Mouse (Mus musculus) olfactory bulb, adult 2 months (tissue): ENCODE data around the gene Nynrin. TPM values are rescaled to one million over a fixed set of nuclear protein-coding genes. Genes with fewer than 3 reads are reported as not detected.
A peak's percentile ranks its signal among the peaks of the same experiment; 100 is the strongest.

Experiments
- H3K27ac ChIP-seq: fragments of 200-500 bp; 2 replicates; pipeline ENCODE4 v1.5.1; 2012; ENCODE audit warnings: low read depth, low read length; ENCODE audit not compliant: insufficient read depth
- H3K4me1 ChIP-seq: fragments of 200-500 bp; 2 replicates; pipeline ENCODE4 v1.6.1; 2012; ENCODE audit warnings: low read length; ENCODE audit not compliant: control insufficient read depth, insufficient read depth
- H3K4me3 ChIP-seq: fragments of 200-500 bp; 2 replicates; pipeline ENCODE4 v1.5.1; 2012; ENCODE audit warnings: mild to moderate bottlenecking, low read depth, low read length, moderate library complexity; ENCODE audit not compliant: insufficient read depth
- CTCF ChIP-seq: fragments of 200-500 bp; IDR thresholded peaks from 2 replicates; pipeline ENCODE4 v1.5.1; 2012; ENCODE audit warnings: low read depth, mild to moderate bottlenecking, low read length, moderate library complexity; ENCODE audit not compliant: insufficient read depth
- POLR2A ChIP-seq: fragments of 200-500 bp; IDR thresholded peaks from 2 replicates; pipeline ENCODE4 v1.6.1; 2012; ENCODE audit warnings: mild to moderate bottlenecking, low read depth, low read length, moderate library complexity; ENCODE audit not compliant: insufficient read depth
- WGBS: fragments of 180-500 bp; shearing (Covaris S2); methylation state at CpG from one replicate; pipeline ENCODE4 v1.1.7; 2018; 5-methylcytosine and 5-hydroxymethylcytosine counted together
- polyA plus RNA-seq: library from polyadenylated mRNA; stranded (reverse); fragments of >200 nt; gene quantifications from 2 replicates; pipeline ENCODE4 v1.2.4, GENCODE M21; 2012; ENCODE audit warnings: low replicate concordance; ENCODE audit not compliant: missing spikeins, insufficient read depth, insufficient read length

Nynrin gene
- polyA plus RNA-seq, 1 experiment = not detected

DNA sequence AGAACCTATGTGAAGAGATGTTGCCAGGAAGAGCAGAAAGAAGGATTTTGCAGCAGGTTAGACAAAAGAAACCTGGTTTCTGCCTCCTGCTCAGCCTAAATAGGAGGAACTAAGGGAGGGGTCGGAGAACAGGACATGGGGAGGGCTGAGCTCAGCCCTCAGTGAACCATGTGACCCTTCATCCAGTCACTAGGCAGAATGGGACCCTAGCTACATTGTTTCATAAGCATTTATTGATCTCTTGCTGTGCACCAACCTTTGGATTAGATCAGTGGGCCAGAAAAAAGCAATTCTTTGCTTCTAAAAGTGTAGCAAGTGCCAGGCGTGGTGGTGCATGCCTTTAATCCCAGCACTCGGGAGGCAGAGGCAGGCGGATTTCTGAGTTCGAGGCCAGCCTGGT lies 15.5 kb upstream of the Nynrin start:
- no peaks in the 10 kb centered on the region for H3K4me1 ChIP-seq
- TF ChIP-seq POLR2A = no peak
- WGBS = 90% methylated on average over 5 of the region's 5 CpGs
- no peak overlapping the region for H3K4me3 ChIP-seq
- H3K27ac ChIP-seq = no peak overlapping the region

DNA sequence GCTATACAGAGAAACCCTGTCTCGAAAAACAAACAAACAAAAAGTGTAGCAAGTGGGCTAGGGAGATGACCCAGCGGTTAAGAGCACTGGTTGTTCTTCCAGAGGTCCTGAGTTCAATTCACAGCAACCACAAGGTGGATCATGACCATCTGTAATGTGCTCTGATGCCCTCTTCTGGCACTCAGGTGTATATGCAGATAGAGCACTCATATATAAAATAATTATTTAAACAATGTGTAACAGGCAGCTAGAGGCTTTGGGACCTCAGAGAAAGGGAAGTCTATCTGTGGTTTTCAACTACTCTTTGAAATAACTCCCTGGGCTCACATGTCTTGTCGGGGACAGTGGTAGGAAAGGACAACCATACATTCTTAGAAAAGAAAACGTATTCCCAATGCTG lies 15.1 kb upstream of the Nynrin start:
- Histone ChIP-seq H3K4me1 (no peaks in the 10 kb centered on the region), H3K27ac (no peak overlapping the region), H3K4me3 (no peak overlapping the region)
- 92% methylated on average over 4 of the region's 4 CpGs for WGBS
- no peak for TF ChIP-seq CTCF
- TF ChIP-seq POLR2A = no peak

DNA sequence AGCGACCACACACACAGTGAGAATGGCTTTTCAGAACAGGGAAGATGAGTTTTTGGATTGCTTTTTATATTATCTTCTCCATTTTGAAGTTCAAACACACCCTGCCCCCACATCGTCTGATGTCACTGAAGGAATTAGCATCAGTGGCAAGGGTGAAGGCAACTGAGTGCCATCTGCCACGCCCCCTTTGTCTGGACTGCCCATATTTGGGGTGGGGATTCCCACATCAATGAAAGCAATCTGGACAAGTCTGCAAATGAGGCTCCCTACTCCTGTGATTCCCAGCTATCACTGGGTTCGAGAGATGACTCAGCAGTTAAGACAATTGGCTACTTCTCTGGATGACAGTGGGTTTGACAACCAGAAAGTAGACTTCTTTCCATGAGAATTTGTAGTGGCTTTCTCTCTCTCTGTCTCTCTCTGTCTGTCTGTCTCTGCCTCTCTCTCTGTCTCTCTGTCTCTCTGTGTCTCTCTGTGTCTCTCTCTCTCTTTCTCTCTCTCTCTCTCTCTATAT lies 12.9 kb upstream of the Nynrin start:
- no peak overlapping the region for H3K27ac ChIP-seq
- TF ChIP-seq POLR2A (no peak), CTCF (no peak)
- 68% methylated on average over 4 of the region's 4 CpGs for WGBS
- H3K4me3 ChIP-seq = no peak overlapping the region
- no peaks in the 10 kb centered on the region for H3K4me1 ChIP-seq

DNA sequence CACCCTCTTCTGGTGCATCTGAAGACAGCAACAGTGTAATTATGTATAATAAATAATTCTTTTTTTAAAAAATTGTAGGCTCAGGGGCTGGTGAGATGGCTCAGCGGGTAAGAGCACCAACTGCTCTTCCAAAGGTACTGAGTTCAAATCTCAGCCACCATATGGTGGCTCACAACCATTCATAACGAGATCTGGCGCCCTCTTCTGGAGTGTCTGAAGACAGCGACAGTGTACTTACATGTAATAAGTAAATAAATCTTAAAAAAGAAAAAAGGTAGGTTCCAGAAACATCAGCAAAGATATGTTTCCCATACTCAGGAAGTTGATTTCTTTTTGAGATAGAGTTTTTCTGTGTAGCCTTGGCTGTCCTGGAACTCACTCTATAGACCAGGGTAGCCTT lies 11.0 kb upstream of the Nynrin start:
- no peaks in the 10 kb centered on the region for H3K4me1 ChIP-seq
- WGBS = 78% methylated on average over 4 of the region's 4 CpGs
- H3K4me3 ChIP-seq = no peak overlapping the region
- no peak overlapping the region for H3K27ac ChIP-seq
- no peak for TF ChIP-seq POLR2A
- no peak for TF ChIP-seq CTCF

DNA sequence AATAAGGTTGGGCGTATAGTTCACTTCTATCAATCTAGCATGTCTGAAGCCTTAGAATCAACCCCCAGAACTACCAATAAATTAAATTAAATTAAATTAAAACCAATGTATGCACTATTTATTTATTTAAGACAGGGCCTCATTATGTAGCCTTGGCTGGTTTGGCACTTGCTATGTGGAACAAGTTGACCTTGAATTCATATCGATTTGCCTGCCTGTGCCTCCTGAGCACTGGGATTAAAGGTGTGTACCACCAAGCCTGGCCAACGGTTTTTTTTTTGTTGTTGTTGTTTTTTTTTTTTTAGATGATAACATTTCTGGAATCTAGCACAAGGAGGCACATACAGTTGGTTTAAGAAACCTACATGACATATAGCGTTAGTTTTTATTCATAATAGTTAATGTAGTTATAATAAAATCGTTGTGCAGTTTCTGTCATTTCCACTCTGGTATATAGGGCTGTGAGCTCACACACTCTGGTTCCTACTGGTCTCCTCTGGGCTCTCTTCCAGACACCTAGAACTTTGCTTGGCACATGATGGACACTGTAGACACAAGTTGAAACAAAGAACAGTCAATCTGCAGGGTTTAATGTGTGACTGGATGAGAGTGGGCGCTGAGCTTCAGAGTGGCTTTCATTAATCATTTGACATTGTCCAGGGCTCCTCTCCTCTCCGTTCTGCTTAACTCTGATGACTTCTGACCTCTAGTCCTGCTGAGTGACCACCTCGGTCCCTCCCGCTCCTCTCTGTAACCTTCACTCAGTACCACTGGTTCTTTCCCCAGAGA lies 8.1 kb upstream of the Nynrin start:
- WGBS = 81% methylated on average over 9 of the region's 9 CpGs
- no peak overlapping the region for H3K4me3 ChIP-seq

DNA sequence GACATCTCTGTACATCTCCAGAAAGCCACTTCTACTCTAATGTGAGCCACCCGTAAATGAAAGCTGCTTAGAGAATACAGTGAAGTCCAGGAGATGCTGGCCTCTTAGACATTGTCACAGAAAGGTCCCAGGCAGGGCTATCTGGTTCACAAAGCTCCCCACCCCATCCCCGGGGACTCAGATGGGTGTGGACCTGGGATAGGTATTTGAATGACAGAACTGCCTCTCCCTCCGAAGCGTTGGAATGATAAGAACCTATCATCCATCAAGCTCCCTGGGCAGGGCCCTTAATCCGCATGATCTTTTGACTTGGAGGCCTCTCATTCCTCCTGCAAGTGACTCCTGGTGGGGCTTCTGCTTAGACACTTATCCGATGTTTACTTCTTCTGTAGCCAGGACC lies 2.9 kb upstream of the Nynrin start:
- WGBS = 82% methylated on average over 6 of the region's 6 CpGs
- TF ChIP-seq CTCF (no peak), POLR2A (no peak)
- H3K4me1 ChIP-seq = peaks cover 8% of the 10 kb centered on the region
- H3K27ac ChIP-seq = no peak overlapping the region
- H3K4me3 ChIP-seq = no peak overlapping the region

More for the DNA sequence above, 8.1 kb upstream of the Nynrin start:
- Histone ChIP-seq H3K4me1 (no peaks in the 10 kb centered on the region), H3K27ac (no peak overlapping the region)
- TF ChIP-seq CTCF (no peak), POLR2A (no peak)

DNA sequence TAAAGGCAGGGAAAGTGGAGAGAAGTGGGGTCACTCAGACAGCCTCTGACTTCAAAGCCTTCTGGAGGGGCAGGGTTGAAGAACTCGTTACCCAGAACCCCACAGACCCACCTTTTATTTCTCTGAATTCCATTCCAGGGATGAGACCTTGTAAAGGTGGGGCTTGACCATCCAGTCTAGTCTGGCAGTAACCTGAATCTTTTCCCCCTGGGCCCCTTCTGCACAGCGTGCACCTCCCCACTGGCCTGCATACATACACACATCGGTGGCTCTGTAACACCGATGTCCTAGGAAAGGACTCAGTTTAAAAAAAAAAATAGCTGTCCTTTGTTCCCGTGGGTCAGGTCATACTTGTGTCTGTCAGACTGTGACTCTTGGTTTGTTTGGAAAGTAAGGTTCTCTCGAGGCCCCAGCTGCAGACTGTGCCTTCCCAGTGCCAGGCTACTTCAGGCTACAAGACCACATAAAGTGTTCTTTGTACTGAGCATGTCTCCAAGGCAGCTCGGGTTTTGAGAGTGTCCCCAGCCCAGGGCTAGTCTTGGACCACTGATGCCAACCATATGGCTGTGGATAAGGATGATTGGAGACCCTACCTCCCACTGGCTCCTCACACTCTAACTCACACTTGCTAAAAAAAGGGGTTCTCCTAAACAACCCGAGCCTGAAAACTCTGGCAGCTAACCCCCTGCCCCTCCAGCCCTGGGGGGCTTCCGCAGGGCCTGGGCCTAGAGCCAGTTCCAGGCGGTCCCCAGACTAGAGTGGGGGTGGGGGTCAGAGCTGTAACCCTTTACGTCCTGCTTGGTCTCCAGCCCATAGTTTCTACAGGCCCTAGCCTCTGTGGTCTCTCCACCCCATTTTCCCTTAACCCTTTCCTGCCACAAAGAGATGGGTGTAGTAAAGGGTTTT lies 911 bp upstream of the Nynrin start:
- H3K27ac ChIP-seq = peak overlapping the region; percentile 17; the same call in 1 of the 2 replicates
- TF ChIP-seq POLR2A = no peak
- no peak for TF ChIP-seq CTCF
- no peak overlapping the region for H3K4me3 ChIP-seq
- H3K4me1 ChIP-seq = peaks cover 14% of the 10 kb centered on the region
- WGBS = 36% methylated on average over 11 of the region's 11 CpGs

DNA sequence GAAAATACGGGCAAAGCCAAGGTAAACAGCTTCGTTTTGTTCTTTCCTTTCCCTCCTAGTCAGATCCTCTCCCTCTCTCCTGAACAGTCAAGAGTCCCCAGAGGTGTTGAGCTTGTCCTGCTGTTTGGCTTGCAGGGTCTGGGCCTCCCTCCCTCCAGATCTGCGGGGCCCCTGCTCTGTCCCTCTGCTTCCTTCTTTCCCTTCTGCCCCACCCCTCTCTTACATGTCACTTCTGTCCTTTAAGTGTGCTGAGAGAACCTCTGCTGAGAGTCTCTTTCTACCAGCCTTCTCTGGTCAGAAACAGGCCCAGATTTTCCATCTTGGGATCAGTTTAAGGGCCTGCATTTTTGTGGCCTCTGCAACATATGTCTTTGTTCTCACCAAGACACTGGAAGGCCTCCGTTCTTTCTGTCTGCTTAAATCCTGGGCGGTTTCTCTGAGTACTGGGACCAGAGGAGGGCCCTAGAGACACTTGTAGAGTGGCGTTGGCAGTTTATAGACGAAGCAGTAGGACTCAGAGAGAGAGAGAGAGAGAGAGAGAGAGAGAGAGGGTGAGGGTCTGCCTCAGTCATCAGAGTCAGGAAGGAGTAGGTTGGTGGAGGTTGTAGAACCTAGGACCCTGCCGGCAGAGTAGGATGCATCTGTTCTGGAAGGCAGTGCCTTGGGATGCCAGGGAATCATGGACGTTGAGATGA lies 743 bp downstream of the Nynrin start:
- Histone ChIP-seq H3K27ac (0 out of 2 replicates have a peak overlapping the region, but pooled peaks have one; percentile 6), H3K4me1 (peaks cover 14% of the 10 kb centered on the region), H3K4me3 (peak overlapping the region; percentile 52)
- TF ChIP-seq POLR2A (no peak), CTCF (no peak)
- 15% methylated on average over 9 of the region's 9 CpGs for WGBS
